In the genomic region with DNA sequence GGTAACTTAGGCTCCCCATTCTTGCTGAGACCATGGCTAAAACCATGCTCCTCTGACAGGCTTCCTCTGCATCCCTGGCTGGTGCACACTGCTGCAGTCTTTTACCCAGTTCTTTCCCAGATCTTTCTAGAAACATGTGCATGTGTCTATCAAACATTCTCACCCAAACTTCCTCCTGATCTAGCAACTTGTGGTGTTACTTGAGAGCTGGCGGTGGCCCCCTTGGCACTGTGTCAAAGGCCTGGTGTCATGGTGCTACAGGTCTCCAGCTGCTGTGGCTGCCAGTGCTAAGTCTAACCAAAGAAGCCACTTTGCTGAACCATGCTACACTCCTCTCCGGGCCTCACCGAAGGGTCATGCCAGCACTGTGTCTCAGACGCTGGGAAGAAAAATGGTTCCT, we compare ENCODE assay signal across 26 mouse cellular contexts. TPM values are rescaled to one million over a fixed set of nuclear protein-coding genes. Genes with fewer than 3 reads are reported as not detected.
DNase-seq lines count a peak whose midpoint lies in the region; ATAC-seq and TF ChIP-seq lines count a peak whose summit lies in the region.
"Had no signal": no experiment of that assay in that cellular context is flagged by ENCODE, and none has a peak within 500 bp of the region (broad histone marks: within the 10 kb centered on the region; RNA-seq: fewer than 3 reads in every experiment).

No protein-coding gene starts in this region.

- no peaks in the 10 kb centered on the region for H3K4me1 ChIP-seq in lung, embryonic 14.5 days (ENCODE audit: insufficient read depth)
- H3K4me1 ChIP-seq: liver, embryonic 12.5 days had no signal

- H3K36me3 ChIP-seq in lung, embryonic 14.5 days (ENCODE audit: insufficient read depth) = no peaks in the 10 kb centered on the region
- H3K36me3 ChIP-seq: hindbrain, embryonic 13.5 days; kidney, embryonic 15.5 days; liver, embryonic 12.5 days; midbrain, embryonic 12.5 days; neural tube, embryonic 13.5 days had no signal

- peak; percentile 37 for DNase-seq in gastrocnemius, postnatal 10 days
- DNase-seq in gastrocnemius, adult 8-10 months (ENCODE audit: low spot score in 2 of 2) = no peak
- peak; percentile 8 for DNase-seq in lung, embryonic 14.5 days
- no peak for DNase-seq in lung, adult 18-20 months
- DNase-seq in adipocyte (ENCODE audit: low spot score) = peak; percentile 52
- no peak for DNase-seq in ovary, postnatal 14 days (ENCODE audit: low spot score)
- DNase-seq: adrenal gland, postnatal 25 days; B cell, adult 2 months; cerebellum, adult 2 months; heart, postnatal 36 days; kidney, adult 11 months; kidney, postnatal 36 days; liver, postnatal 0 days; retina, postnatal 1 day; right cerebral cortex, postnatal 14 days; thymus, postnatal 4 days had no signal

- no peaks in the 10 kb centered on the region for H3K9me3 ChIP-seq in lung, embryonic 14.5 days (ENCODE audit: low read depth, low read length)
- H3K9me3 ChIP-seq: forebrain, embryonic 13.5 days; hindbrain, embryonic 13.5 days; kidney, embryonic 15.5 days; liver, embryonic 12.5 days; midbrain, embryonic 12.5 days; neural tube, embryonic 13.5 days had no signal

- H3K27ac ChIP-seq in lung, embryonic 14.5 days (ENCODE audit: low read depth) = no peak overlapping the region
- H3K27ac ChIP-seq: forebrain, embryonic 13.5 days; hindbrain, embryonic 13.5 days; kidney, embryonic 15.5 days; layer of hippocampus, adult 2 months; liver, embryonic 12.5 days; midbrain, embryonic 12.5 days; neural tube, embryonic 13.5 days had no signal

- no peak overlapping the region for H3K4me3 ChIP-seq in lung, embryonic 14.5 days (ENCODE audit: low read depth, low read length)
- H3K4me3 ChIP-seq: forebrain, embryonic 13.5 days; hindbrain, embryonic 13.5 days; kidney, embryonic 15.5 days; layer of hippocampus, adult 2 months; liver, embryonic 12.5 days; midbrain, embryonic 12.5 days; neural tube, embryonic 13.5 days had no signal

- no peak for TF ChIP-seq CTCF in lung, embryonic 14.5 days (IDR thresholded peaks at IDR 0.05; ENCODE audit: low read depth)

- H3K27me3 ChIP-seq in lung, embryonic 14.5 days (ENCODE audit: insufficient read depth, low read length) = no peaks in the 10 kb centered on the region
- H3K27me3 ChIP-seq: forebrain, embryonic 13.5 days; hindbrain, embryonic 13.5 days; midbrain, embryonic 12.5 days; neural tube, embryonic 13.5 days had no signal

- ATAC-seq in lung, embryonic 14.5 days (ENCODE audit: insufficient read depth) = no peak
- no peak for ATAC-seq in inflammation-experienced regulatory T-cells, adult 6 months
- ATAC-seq: activated CD4-positive, CD25-positive, alpha-beta regulatory T cell, adult 4 months; forebrain, embryonic 13.5 days; liver, embryonic 12.5 days; liver, postnatal 0 days had no signal

- H3K4me2 ChIP-seq in lung, embryonic 14.5 days = no peak overlapping the region
- H3K4me2 ChIP-seq: forebrain, embryonic 13.5 days; heart, embryonic 11.5 days; hindbrain, embryonic 13.5 days; kidney, embryonic 15.5 days; liver, embryonic 12.5 days; midbrain, embryonic 12.5 days; neural tube, embryonic 13.5 days had no signal

- H3K9ac ChIP-seq in lung, embryonic 14.5 days = no peak overlapping the region
- H3K9ac ChIP-seq: forebrain, embryonic 13.5 days; hindbrain, embryonic 13.5 days; kidney, embryonic 15.5 days; liver, embryonic 12.5 days; liver, postnatal 0 days; midbrain, embryonic 12.5 days; neural tube, embryonic 13.5 days had no signal

- 77% methylated on average over 4 of the region's 4 CpGs for WGBS in lung, embryonic 14.5 days

RNA-seq across cellular contexts. Expression of a gene that starts 52.4 kb away (rescaled TPM):
- total RNA-seq in gastrocnemius, postnatal 10 days (2021) = 100 to 1,000 TPM; 103 to 118 TPM
- total RNA-seq in gastrocnemius, adult 8-10 months (2022) = 100 to 1,000 TPM in 1 of 4 experiments, 10 to 100 TPM in 3; 78.5 to 117 (median 87.7) TPM
- polyA plus RNA-seq in lung, embryonic 14.5 days (2014; fragmentation: Nextera tagmentation; extraction: Ambion mirVana) = 4.0 and 5.1 TPM in 2 replicates
- 1 to 10 TPM; 3.6 to 4.6 (median 3.9) TPM for polyA plus RNA-seq in inflammation-experienced regulatory T-cells, adult 6 months (2017; shearing (Covaris generic))

RNA-seq across cellular contexts. Expression of a gene that starts 55.9 kb away (rescaled TPM):
- 10 to 100 TPM; 32.1 to 44.6 TPM for total RNA-seq in gastrocnemius, postnatal 10 days (2021)
- total RNA-seq in gastrocnemius, adult 8-10 months (2022) = 1 to 10 TPM; 1.9 to 6.9 (median 6.0) TPM
- 266 and 274 TPM in 2 replicates for polyA plus RNA-seq in lung, embryonic 14.5 days (2014; fragmentation: Nextera tagmentation; extraction: Ambion mirVana)
- 100 to 1,000 TPM in 1 of 3 experiments, 10 to 100 TPM in 2; 76.6 to 101 (median 89.4) TPM for polyA plus RNA-seq in inflammation-experienced regulatory T-cells, adult 6 months (2017; shearing (Covaris generic))

Comparison
In these comparisons a context has a peak if more than half of its experiments do, and no peak if none do; other contexts are left out.
1. DNase-seq: peak in gastrocnemius, postnatal 10 days (single experiment), lung, embryonic 14.5 days (single experiment) and adipocyte (single experiment); none in gastrocnemius, adult 8-10 months (0 of 2), lung, adult 18-20 months (0 of 2) and ovary, postnatal 14 days (single experiment).
2. RNA of a gene that starts 55.9 kb away (total RNA-seq): 32.1 to 44.6 TPM in gastrocnemius, postnatal 10 days; 1.9 to 6.9 TPM in gastrocnemius, adult 8-10 months; every median in the first group is over 4 times any median in the second.